Mouse (Mus musculus): ENCODE measurements around the gene Lrrc8d.

- TF ChIP-seq CTCF (IDR thresholded peaks at IDR 0.05; ENCODE audit: low read depth) (no peak), EP300 (IDR thresholded peaks at IDR 0.05; ENCODE audit: low read depth) (no peak)
Measured at GRCm38 (mm10) chr5:105857486-105857885, 157.7 kb downstream of the Lrrc8d start.

Data from heart, postnatal 0 days (tissue).